Mouse (Mus musculus) ovary, adult 18-20 months (tissue): ENCODE results near the gene Clec5a.
"Not testable (repeated sequence)": the region's sequence is repeated elsewhere in the genome, so short reads cannot be mapped to it uniquely, and the experiment has no call there.

Experiments used
- DNase-seq: peaks from one replicate; pipeline ENCODE4 v3.0.0; 2022; ENCODE audit warnings: low spot score, mixed read lengths

The Clec5a gene

GRCm38 (mm10) chr6:40585645-40586044 lies at the start of gene Clec5a:
TSS of gene Clec5a (minus strand) at chr6:40585821.
- no peak for DNase-seq

- DNase-seq: no peak
These were observed 49.0 kb upstream of the Clec5a start for GRCm38 (mm10) chr6:40634640-40635071.

GRCm38 (mm10) chr6:40628406-40629000 lies 42.9 kb upstream of the Clec5a start, which contains the start of gene Mgam:
TSS of gene Mgam (plus strand) at chr6:40628831.
- DNase-seq: no peak

GRCm38 (mm10) chr6:40626111-40626510 lies 40.5 kb upstream of the Clec5a start:
- DNase-seq: no peak

GRCm38 (mm10) chr6:40617965-40618364 lies 32.3 kb upstream of the Clec5a start:
- peak; percentile 8 for DNase-seq

- no peak for DNase-seq
These were observed 27.7 kb upstream of the Clec5a start, which contains the start of gene Tas2r138 for GRCm38 (mm10) chr6:40613260-40613852. TSS of gene Tas2r138 (minus strand) at chr6:40613310.

- no peak for DNase-seq
These were observed 24.6 kb upstream of the Clec5a start for GRCm38 (mm10) chr6:40610244-40610643.

- no peak for DNase-seq
These were observed 21.8 kb upstream of the Clec5a start for GRCm38 (mm10) chr6:40607431-40607830.

GRCm38 (mm10) chr6:40598546-40598945 lies 12.9 kb upstream of the Clec5a start:
- not testable (repeated sequence) for DNase-seq

- no peak for DNase-seq
These were observed 9.4 kb upstream of the Clec5a start for GRCm38 (mm10) chr6:40594804-40595550.

- DNase-seq: no peak
These were observed 2.7 kb upstream of the Clec5a start for GRCm38 (mm10) chr6:40588346-40588745.

GRCm38 (mm10) chr6:40584336-40584735 lies 1.3 kb downstream of the Clec5a start:
- no peak for DNase-seq

- no peak for DNase-seq
These were observed 9.3 kb downstream of the Clec5a start for GRCm38 (mm10) chr6:40576305-40576704.

- DNase-seq: no peak
These were observed 12.0 kb downstream of the Clec5a start for GRCm38 (mm10) chr6:40573618-40574017.

- DNase-seq: no peak
These were observed 16.4 kb downstream of the Clec5a start, which contains the start of gene Olfr460 for GRCm38 (mm10) chr6:40569187-40569586. TSS of gene Olfr460 (plus strand) at chr6:40569487.

- DNase-seq: no peak
These were observed 30.7 kb downstream of the Clec5a start, which contains the start of gene Olfr461 for GRCm38 (mm10) chr6:40554950-40555349. TSS of gene Olfr461 (minus strand) at chr6:40555050.

GRCm38 (mm10) chr6:40544690-40545089 lies 40.9 kb downstream of the Clec5a start:
- no peak for DNase-seq
